Mouse (Mus musculus) liver, embryonic 14.5 days (tissue): Measurements from ENCODE around the gene Rabgap1l. TPM values are rescaled to one million over a fixed set of nuclear protein-coding genes. Genes with fewer than 3 reads are reported as not detected.
A peak's percentile ranks its signal among the peaks of the same experiment; 100 is the strongest.

ENCODE experiments used
- ATAC-seq: fragments of 200-750 bp; cut with Nextera tagmentation; 2 replicates; pipeline ENCODE4 v1.8.0; 2017; ENCODE audit warnings: moderate number of reproducible peaks, mild to moderate bottlenecking, moderate library complexity; ENCODE audit not compliant: insufficient read depth
- DNase-seq, 3 experiments: peaks; one replicate each; pipeline ENCODE4 v3.0.0-alpha.2; 2012 to 2013; ENCODE audit warnings: low read depth in 3 of 3, low spot score in 3 of 3
- H3K27ac ChIP-seq: fragments of 300-500 bp; sonication (generic); 2 replicates; pipeline ENCODE4 v1.5.1; 2014; ENCODE audit warnings: moderate library complexity, mild to moderate bottlenecking, control low read depth, inconsistent platforms
- H3K27me3 ChIP-seq: fragments of 300-500 bp; sonication (generic); 2 replicates; pipeline ENCODE4 v1.6.1; 2014; ENCODE audit warnings: mild to moderate bottlenecking, low read length, moderate library complexity; ENCODE audit not compliant: control insufficient read depth, insufficient read depth
- H3K36me3 ChIP-seq: fragments of 300-500 bp; sonication (generic); replicated peaks from 2 replicates; pipeline ENCODE4 v1.6.1; 2014; ENCODE audit warnings: low read depth; ENCODE audit not compliant: control insufficient read depth, insufficient read depth
- H3K4me1 ChIP-seq, 2 experiments: fragments of 200-500 bp in 1 of 2; fragments of 300-500 bp in 1 of 2; sonication (generic) in 1 of 2; replicated peaks; 2 replicates each; pipeline ENCODE4 v1.6.1; 2012 to 2014; ENCODE audit warnings: antibody characterized with exemption in 1 of 2, inconsistent platforms in 1 of 2, low read length in 1 of 2; ENCODE audit not compliant: control insufficient read depth in 2 of 2, insufficient read depth in 2 of 2
- H3K4me2 ChIP-seq: fragments of 300-500 bp; sonication (generic); 2 replicates; pipeline ENCODE4 v1.6.1; 2014; ENCODE audit warnings: low read depth, mild to moderate bottlenecking, control low read depth, moderate library complexity
- H3K4me3 ChIP-seq, 2 experiments: fragments of 200-500 bp in 1 of 2; fragments of 300-500 bp in 1 of 2; sonication (generic) in 1 of 2; 2 replicates each; pipeline ENCODE4 v1.5.1; 2012 to 2014; ENCODE audit warnings: low read depth in 2 of 2, low read length in 2 of 2, mild to moderate bottlenecking in 2 of 2, control low read depth in 1 of 2, inconsistent platforms in 1 of 2, moderate library complexity in 1 of 2; ENCODE audit not compliant: insufficient read depth in 1 of 2
- H3K9ac ChIP-seq: fragments of 300-500 bp; sonication (generic); replicated peaks from 2 replicates; pipeline ENCODE4 v1.6.1; 2014; ENCODE audit warnings: mild to moderate bottlenecking, control low read depth, moderate library complexity
- H3K9me3 ChIP-seq: fragments of 300-500 bp; sonication (generic); 2 replicates; pipeline ENCODE4 v1.6.1; 2016; ENCODE audit warnings: low read length, mixed read lengths; ENCODE audit not compliant: control insufficient read depth
- CTCF ChIP-seq: IDR thresholded peaks from 2 replicates; pipeline ENCODE4 v1.5.1; 2016; ENCODE audit warnings: antibody characterized with exemption, low read depth, control low read depth
- EP300 ChIP-seq: IDR thresholded peaks from 2 replicates; pipeline ENCODE4 v1.6.1; 2016; ENCODE audit warnings: antibody characterized with exemption, low read depth
- WGBS: fragments of 180-500 bp; shearing (Covaris S2); extraction: QIAGEN DNeasy Blood & Tissue Kit; methylation state at CpG from one replicate; pipeline ENCODE4 v1.1.7; 2014; ENCODE audit not compliant: insufficient replicate concordance; 5-methylcytosine and 5-hydroxymethylcytosine counted together
- microRNA counts: library from miRNA; unstranded; fragments of <30 nt; microRNA quantifications from one replicate; lab custom pipeline; 2016
- microRNA-seq: library from miRNA; unstranded; fragments of <30 nt; microRNA quantifications from one replicate; pipeline ENCODE4, GENCODE M21; 2016
- polyA plus RNA-seq, 2 experiments: library from polyadenylated mRNA; depleted of rRNA in 1 of 2; stranded (reverse) in 1 of 2; unstranded in 1 of 2; fragments of >200 nt; fragmentation: Nextera tagmentation in 1 of 2; extraction: Ambion mirVana in 1 of 2; gene quantifications; 2 replicates each; pipeline versions ENCODE4 v1.2.1 to v1.2.3; 2012 to 2014

Rabgap1l gene
- polyA plus RNA-seq, 2 experiments, result 18.7 to 27.5 TPM

- H3K4me3 ChIP-seq, result peak within 1 kb of the TSS; percentile 88 to 95
- H3K9ac ChIP-seq, result peak within 1 kb of the TSS; percentile 68
- peaks cover 10 to 11% of the 10 kb centered on the region in 2 experiments for H3K4me1 ChIP-seq
- H3K9me3 ChIP-seq, result no peaks in the 10 kb centered on the region
- H3K27me3 ChIP-seq, result no peaks in the 10 kb centered on the region
- DNase-seq (peak; percentile 97 to 100 (median 98)), ATAC-seq (peak; percentile 100)
- WGBS, result 7% methylated on average over 31 of the region's 31 CpGs
- peak within 1 kb of the TSS; percentile 72 for H3K4me2 ChIP-seq
- peak within 1 kb of the TSS; percentile 61 for H3K27ac ChIP-seq
- TF ChIP-seq EP300, result peak; percentile 41; the same call in 1 of the 2 replicates
- TF ChIP-seq CTCF, result peak; percentile 97
- H3K36me3 ChIP-seq, result peaks cover 15% of the 10 kb centered on the region
These were observed 598.3 kb downstream of the Rabgap1l start, which contains the start of gene Mrps14 for GRCm38 (mm10) chr1:160194529-160195336. Mrps14 (plus strand) TSS chr1:160195215.

DNA sequence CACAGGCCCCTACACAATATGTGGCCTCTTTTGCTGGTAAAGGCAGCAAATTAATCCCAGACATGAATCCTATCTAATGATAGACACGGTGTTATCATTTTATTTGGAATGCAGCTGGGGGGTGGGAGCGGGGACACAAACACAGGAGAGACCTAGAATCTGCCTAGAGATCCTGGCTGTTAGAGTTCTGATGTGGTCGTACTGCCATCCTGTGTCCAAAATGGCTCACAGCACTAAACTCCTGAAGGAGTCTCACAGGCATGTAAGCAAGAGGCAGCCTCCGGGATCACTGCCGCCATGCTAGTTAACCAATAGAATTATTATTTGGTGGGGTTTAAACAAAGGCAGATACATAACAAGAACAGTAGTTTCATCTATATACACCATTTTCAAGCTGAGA is 608.5 kb downstream of the Rabgap1l start:
- Histone ChIP-seq H3K36me3 (no peaks in the 10 kb centered on the region), H3K9ac (no peak overlapping the region), H3K27me3 (no peaks in the 10 kb centered on the region), H3K4me3 (no peak overlapping the region), H3K4me2 (no peak overlapping the region), H3K4me1 (no peaks in the 10 kb centered on the region), H3K9me3 (no peaks in the 10 kb centered on the region), H3K27ac (no peak overlapping the region)
- no peak for ATAC-seq
- 22% methylated on average over 5 of the region's 5 CpGs for WGBS
- DNase-seq, result no peak
- no peak for TF ChIP-seq EP300
- peak; percentile 47 for TF ChIP-seq CTCF

- Histone ChIP-seq H3K4me2 (no peak overlapping the region), H3K9ac (no peak overlapping the region), H3K27ac (no peak overlapping the region), H3K4me1 (no peaks in the 10 kb centered on the region), H3K36me3 (no peaks in the 10 kb centered on the region), H3K27me3 (no peaks in the 10 kb centered on the region), H3K4me3 (no peak overlapping the region), H3K9me3 (no peaks in the 10 kb centered on the region)
- TF ChIP-seq CTCF (no peak), EP300 (no peak)
- ATAC-seq (no peak), DNase-seq (no peak)
- WGBS, result 39% methylated on average over 4 of the region's 4 CpGs
These were observed 611.8 kb downstream of the Rabgap1l start for GRCm38 (mm10) chr1:160181216-160181615.

GRCm38 (mm10) chr1:160176903-160177302 is 616.1 kb downstream of the Rabgap1l start:
- Histone ChIP-seq H3K9ac (no peak overlapping the region), H3K4me1 (no peaks in the 10 kb centered on the region), H3K9me3 (no peaks in the 10 kb centered on the region), H3K27me3 (no peaks in the 10 kb centered on the region), H3K27ac (no peak overlapping the region), H3K36me3 (no peaks in the 10 kb centered on the region), H3K4me3 (no peak overlapping the region), H3K4me2 (no peak overlapping the region)
- ATAC-seq, result no peak
- no peak for TF ChIP-seq CTCF
- no peak for TF ChIP-seq EP300
- WGBS, result 60% methylated on average over 8 of the region's 8 CpGs
- no peak for DNase-seq

MicroRNA genes within 50 kb of the gene (microRNA counts, 519-probe panel; counts per million panel counts)
- 69.9 counts per million for microRNA mmu-miR-1927 (lab: Ali Mortazavi, UCI)

Small RNA genes within 50 kb of the gene (microRNA-seq; reads per million reads assigned to microRNA genes)
- 8.9 reads per million, percentile 18 among the genes with 10 or more reads in this experiment for gene Mir1927

Other genes starting within 250 kb of the Rabgap1l start
- 2.6 and 2.9 TPM in 2 replicates for gene Rc3h1, start 113.2 kb upstream of the Rabgap1l start, polyA plus RNA-seq (2012; rRNA removed)
- gene Rc3h1, start 113.2 kb upstream of the Rabgap1l start, polyA plus RNA-seq (2014; fragmentation: Nextera tagmentation; extraction: Ambion mirVana), result 3.2 and 3.6 TPM in 2 replicates
- gene Serpinc1, start 185.4 kb upstream of the Rabgap1l start, polyA plus RNA-seq (2012; rRNA removed), result 224 and 309 TPM in 2 replicates
- 511 and 546 TPM in 2 replicates for gene Serpinc1, start 185.4 kb upstream of the Rabgap1l start, polyA plus RNA-seq (2014; fragmentation: Nextera tagmentation; extraction: Ambion mirVana)
- 0.49 and 0.73 TPM in 2 replicates for gene Zbtb37, start 241.6 kb upstream of the Rabgap1l start, polyA plus RNA-seq (2012; rRNA removed)
- 1.8 TPM in 2 replicates for gene Zbtb37, start 241.6 kb upstream of the Rabgap1l start, polyA plus RNA-seq (2014; fragmentation: Nextera tagmentation; extraction: Ambion mirVana)